Mouse (Mus musculus) Patski (cell line): ENCODE measurements around the gene Prkci. TPM values are rescaled to one million over a fixed set of nuclear protein-coding genes. Genes with fewer than 3 reads are reported as not detected.

Source experiments
- ATAC-seq: fragments of 100-300 bp; one replicate; pipeline ENCODE4 v1.8.0; 2021
- CTCF ChIA-PET: fragments of 350-600 bp; sonication (Branson Sonifier 250); formaldehyde crosslinking; loops from one replicate; lab custom pipeline; 2022; ENCODE audit warnings: inconsistent platforms; lab: Charles Lee
- POLR2A ChIA-PET: fragments of 350-600 bp; sonication (Branson Sonifier 250); formaldehyde crosslinking; loops from one replicate; lab custom pipeline; 2022; ENCODE audit warnings: antibody characterized with exemption, inconsistent platforms; lab: Charles Lee
- DNase-seq: peaks from one replicate; pipeline ENCODE4 v3.0.0-alpha.2; 2011; ENCODE audit warnings: low read depth, low spot score
- H3K27me3 ChIP-seq: fragments of 371-371 bp; one replicate; pipeline ENCODE4 v1.5.1; 2021
- CTCF ChIP-seq: fragments of 100-300 bp; IDR thresholded peaks from one replicate; pipeline ENCODE4 v1.5.1; 2021
- in situ Hi-C: fragments of 300-500 bp; cut with MboI; formaldehyde crosslinking; loops from 3 replicates; pipeline ENCODE4 v1.11.1; 2018; ENCODE audit warnings: low pct_unique_long_range_greater_than_20kb, mixed read lengths
- polyA plus RNA-seq: library from polyadenylated mRNA; unstranded; gene quantifications from one replicate; pipeline ENCODE4 v1.2.3, GENCODE M21; 2021

Prkci gene
- polyA plus RNA-seq, 1 experiment from 2014 or later, result 150 TPM

DNA sequence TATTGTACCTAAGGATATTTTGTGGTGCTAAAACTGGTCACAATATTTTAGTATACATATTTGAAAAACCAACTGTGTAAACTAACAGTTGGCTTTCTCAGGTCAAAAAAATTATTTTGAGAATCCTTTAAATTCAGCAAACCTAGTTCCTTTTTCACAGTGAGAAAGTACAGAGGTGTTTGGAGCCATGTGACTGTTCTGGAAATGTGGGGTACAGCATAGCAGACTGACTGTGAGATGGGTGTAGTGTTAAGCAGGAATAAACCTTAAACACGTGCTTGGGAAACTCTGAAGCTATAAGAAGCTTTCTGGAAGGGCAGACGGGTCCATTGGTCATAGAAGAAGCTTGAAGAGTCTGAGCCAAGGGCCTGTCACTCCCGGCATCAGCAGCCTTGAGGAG is 38.1 kb downstream of the Prkci start:
- no peak for DNase-seq
- in situ Hi-C loops, result no loop called here
- H3K27me3 ChIP-seq, result no peaks in the 10 kb centered on the region
- no peak for TF ChIP-seq CTCF
- POLR2A ChIA-PET, result interaction anchor here (0.7 kb wide), 1 partner anchor 9 kb away, joined by 3 read pairs; no protein-coding TSS in a partner anchor
- CTCF ChIA-PET, result interaction anchor here (1.2 to 2.3 kb wide), 4 partner anchors 9 to 66 kb away, joined by 4 to 10 read pairs (median 5); no protein-coding TSS in a partner anchor
- no peak for ATAC-seq

DNA sequence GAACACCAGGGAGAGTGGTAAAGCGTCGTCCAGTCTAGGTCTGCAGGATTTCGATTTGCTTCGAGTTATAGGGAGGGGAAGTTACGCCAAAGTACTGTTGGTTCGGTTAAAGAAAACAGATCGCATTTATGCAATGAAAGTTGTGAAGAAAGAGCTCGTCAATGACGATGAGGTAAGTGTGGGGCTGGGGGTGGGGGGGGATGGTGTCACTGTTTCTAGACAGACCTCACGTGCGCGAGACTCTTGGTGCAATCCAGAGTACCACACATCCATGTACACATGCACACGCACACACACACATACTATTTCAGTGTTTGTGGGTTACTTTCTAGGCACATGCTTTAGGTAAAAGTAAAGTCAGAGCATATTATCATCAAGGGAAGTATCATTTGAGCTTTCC is 42.3 kb downstream of the Prkci start:
- POLR2A ChIA-PET, result no interaction called here
- no peaks in the 10 kb centered on the region for H3K27me3 ChIP-seq
- in situ Hi-C loops, result no loop called here
- ATAC-seq (no peak), DNase-seq (no peak)
- TF ChIP-seq CTCF, result no peak
- CTCF ChIA-PET, result interaction anchor here (0.8 to 0.9 kb wide), 2 partner anchors 13 to 39 kb away, joined by 4 to 5 read pairs; no protein-coding TSS in a partner anchor

DNA sequence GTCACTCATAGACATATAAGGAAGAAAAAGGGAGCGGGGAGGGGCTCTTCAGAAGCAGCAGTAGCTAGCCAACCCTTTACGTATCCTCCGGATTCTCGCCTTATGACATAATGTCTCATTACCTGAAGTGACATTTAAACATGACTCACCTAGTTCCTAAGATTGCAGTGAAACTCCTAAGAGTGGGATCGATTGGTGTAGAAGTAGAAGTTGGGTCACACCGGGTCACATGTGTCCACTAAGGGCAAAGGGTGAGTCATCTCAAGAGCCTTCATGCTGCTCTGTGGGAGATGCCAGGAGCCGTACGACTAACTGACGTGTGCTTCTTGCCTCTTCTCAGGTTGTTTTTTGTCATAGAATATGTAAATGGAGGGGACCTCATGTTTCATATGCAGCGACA is 43.1 kb downstream of the Prkci start:
- ATAC-seq (peak; percentile 66), DNase-seq (no peak)
- CTCF ChIA-PET, result interaction anchor here (0.9 to 2.5 kb wide), 2 partner anchors 11 to 40 kb away, joined by 4 to 7 read pairs; no protein-coding TSS in a partner anchor
- in situ Hi-C loops, result no loop called here
- TF ChIP-seq CTCF, result no peak
- POLR2A ChIA-PET, result interaction anchor here (2.1 kb wide), 1 partner anchor 39 kb away, joined by 5 read pairs; no protein-coding TSS in a partner anchor
- no peaks in the 10 kb centered on the region for H3K27me3 ChIP-seq

DNA sequence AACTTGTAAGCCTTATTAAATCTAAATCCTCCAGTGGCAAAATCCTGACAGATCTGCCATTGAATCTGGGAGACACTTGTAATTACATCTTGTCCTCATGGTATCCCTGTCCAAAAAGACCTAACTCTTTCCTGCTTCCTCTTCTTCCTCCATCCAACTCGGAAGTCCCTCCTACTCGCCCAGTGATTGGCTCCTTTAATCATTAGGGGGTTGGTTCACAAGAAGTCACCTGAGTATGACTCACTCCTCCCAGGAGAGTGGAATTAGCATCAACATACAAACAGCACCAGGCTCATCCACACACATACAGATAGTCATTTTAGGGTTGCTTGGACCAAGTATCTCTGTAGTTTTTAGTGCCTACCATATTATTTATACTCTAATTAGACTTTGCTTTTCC is 47.4 kb downstream of the Prkci start:
- ChIA-PET POLR2A (no interaction called here), CTCF (interaction anchor here (1.2 to 2.2 kb wide), 2 partner anchors 9 to 13 kb away, joined by 3 to 7 read pairs; no protein-coding TSS in a partner anchor)
- in situ Hi-C loops, result no loop called here
- TF ChIP-seq CTCF, result no peak
- no peaks in the 10 kb centered on the region for H3K27me3 ChIP-seq
- DNase-seq (no peak), ATAC-seq (no peak)

DNA sequence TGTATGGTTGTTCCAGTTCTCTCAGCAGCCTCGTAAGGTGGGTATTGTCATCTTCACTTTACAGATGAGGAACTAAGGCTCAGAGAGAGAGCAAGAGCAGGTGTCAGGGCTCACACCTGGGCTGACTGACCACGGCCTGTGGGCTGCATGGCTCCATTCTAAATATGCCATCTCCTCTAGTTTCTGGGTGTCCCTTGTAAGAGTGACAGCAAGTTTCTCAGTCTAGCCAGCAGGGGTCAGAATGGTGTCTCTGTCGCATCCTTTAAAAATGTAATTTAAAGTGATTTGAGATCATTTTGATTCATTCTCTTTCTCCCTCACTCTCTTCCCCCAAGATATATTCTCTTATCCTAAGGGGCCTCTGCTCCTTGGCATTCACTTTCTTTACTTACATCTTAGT is 51.7 kb downstream of the Prkci start:
- ChIA-PET POLR2A (interaction anchor here (1.3 kb wide), 1 partner anchor 47 kb away, joined by 3 read pairs; no protein-coding TSS in a partner anchor), CTCF (interaction anchor here (1.0 to 3.6 kb wide), 8 partner anchors 9 to 91 kb away, joined by 3 to 16 read pairs (median 3); no protein-coding TSS in a partner anchor)
- peak; percentile 62 for TF ChIP-seq CTCF
- no peaks in the 10 kb centered on the region for H3K27me3 ChIP-seq
- in situ Hi-C loops, result no loop called here
- ATAC-seq (no peak), DNase-seq (no peak)

DNA sequence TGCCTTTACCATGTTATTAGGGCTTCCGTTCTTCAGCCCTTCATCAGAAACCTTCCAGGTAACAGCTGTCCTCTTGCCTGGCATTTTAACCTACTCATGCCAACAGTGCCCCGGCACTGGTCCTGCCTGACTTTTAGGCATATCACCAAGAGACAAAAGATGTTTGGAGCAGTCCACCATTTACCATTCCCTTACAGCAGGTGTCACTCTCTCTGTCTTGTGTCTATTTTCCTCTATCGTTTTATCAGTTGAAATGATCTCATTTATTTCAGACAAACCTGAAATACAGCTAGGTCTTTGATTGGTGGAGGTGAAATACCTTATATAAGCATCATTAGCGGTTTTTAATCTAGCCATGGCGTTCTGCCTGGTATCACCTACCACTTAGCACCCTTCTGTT is 53.5 kb downstream of the Prkci start:
- in situ Hi-C loops, result no loop called here
- TF ChIP-seq CTCF, result peak; percentile 16
- CTCF ChIA-PET, result interaction anchor here (0.8 to 4.2 kb wide), 8 partner anchors 9 to 90 kb away, joined by 3 to 16 read pairs (median 4); no protein-coding TSS in a partner anchor
- ATAC-seq (no peak), DNase-seq (no peak)
- POLR2A ChIA-PET, result no interaction called here
- no peaks in the 10 kb centered on the region for H3K27me3 ChIP-seq

DNA sequence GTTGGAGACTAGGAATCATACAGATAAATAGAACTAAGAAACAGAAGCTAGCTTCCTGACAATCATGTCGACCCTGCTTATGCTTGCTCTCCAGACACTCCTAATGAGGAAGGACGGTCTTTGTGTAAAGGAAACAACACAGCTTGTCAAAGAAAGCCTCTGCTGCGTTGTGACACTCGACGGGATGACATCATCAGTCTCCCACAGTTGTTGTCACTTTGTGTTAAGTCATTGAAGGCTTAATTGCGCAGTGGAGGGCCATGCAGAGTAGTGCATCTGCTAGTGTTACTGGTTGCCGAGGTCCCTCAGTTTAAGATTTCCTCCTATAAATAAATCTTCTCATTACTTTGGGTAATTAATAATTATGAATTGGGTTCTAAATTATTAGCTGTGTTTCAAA is 54.8 kb downstream of the Prkci start:
- ATAC-seq (no peak), DNase-seq (no peak)
- POLR2A ChIA-PET, result no interaction called here
- in situ Hi-C loops, result loop anchor here (10.0 kb wide), 1 partner anchor 204 kb away; no protein-coding TSS in a partner anchor
- CTCF ChIA-PET, result interaction anchor here (0.7 to 4.2 kb wide), 7 partner anchors 11 to 354 kb away, joined by 3 to 16 read pairs (median 6); no protein-coding TSS in a partner anchor
- TF ChIP-seq CTCF, result no peak
- H3K27me3 ChIP-seq, result no peaks in the 10 kb centered on the region

DNA sequence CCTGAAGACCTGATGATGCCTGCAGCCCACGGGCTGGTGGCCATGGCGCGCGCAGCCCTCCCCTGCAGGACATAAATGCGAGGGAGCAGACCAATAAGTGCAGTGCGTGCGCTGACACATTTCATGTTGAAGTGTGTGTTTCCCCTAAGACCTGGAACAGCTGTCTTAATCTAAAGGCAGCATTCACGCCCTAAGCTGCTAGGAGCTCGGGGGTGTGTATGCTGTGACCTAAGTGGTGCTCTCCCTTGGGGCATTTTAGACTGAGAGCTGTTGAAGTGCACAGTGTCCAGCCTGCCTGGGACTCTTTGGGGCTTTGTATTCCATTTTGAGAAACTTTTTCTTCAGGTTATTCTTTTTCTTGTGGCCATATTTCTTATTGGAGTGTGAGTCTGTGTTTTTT is 56.2 kb downstream of the Prkci start:
- POLR2A ChIA-PET, result no interaction called here

DNA sequence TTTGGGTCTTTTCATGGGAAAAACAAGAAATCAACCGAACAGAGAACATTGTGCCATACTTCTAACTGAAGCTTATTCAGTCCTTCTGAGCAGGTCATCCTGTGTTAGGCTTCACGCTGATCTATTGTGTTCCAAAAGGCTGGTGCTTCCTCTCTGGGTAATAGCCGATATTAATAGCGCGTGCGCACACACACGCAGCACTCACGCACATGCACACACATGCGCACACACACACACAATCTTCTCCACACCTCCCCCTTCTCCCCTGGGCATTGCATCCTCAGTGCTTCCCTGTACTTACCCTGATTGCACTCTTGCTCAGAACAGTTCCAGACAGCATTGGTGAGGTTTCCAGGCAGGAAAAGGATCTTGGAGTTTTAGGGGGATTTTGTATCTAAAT is 57.6 kb downstream of the Prkci start:
- CTCF ChIA-PET, result interaction anchor here (0.6 to 2.7 kb wide), 9 partner anchors 32 to 357 kb away, joined by 3 to 14 read pairs (median 3); no protein-coding TSS in a partner anchor
- POLR2A ChIA-PET, result interaction anchor here (1.2 kb wide), 1 partner anchor 29 kb away, joined by 3 read pairs; no protein-coding TSS in a partner anchor
- in situ Hi-C loops, result loop anchor here (10.0 kb wide), 1 partner anchor 202 kb away; no protein-coding TSS in a partner anchor
- DNase-seq (no peak), ATAC-seq (no peak)
- H3K27me3 ChIP-seq, result no peaks in the 10 kb centered on the region
- no peak for TF ChIP-seq CTCF

More for the DNA sequence above, 56.2 kb downstream of the Prkci start:
- DNase-seq (no peak), ATAC-seq (no peak)
- no peaks in the 10 kb centered on the region for H3K27me3 ChIP-seq
- in situ Hi-C loops, result loop anchor here (10.0 kb wide), 1 partner anchor 203 kb away; no protein-coding TSS in a partner anchor
- CTCF ChIA-PET, result interaction anchor here (1.0 to 4.2 kb wide), 6 partner anchors 8 to 87 kb away, joined by 3 to 16 read pairs (median 4); no protein-coding TSS in a partner anchor
- no peak for TF ChIP-seq CTCF

DNA sequence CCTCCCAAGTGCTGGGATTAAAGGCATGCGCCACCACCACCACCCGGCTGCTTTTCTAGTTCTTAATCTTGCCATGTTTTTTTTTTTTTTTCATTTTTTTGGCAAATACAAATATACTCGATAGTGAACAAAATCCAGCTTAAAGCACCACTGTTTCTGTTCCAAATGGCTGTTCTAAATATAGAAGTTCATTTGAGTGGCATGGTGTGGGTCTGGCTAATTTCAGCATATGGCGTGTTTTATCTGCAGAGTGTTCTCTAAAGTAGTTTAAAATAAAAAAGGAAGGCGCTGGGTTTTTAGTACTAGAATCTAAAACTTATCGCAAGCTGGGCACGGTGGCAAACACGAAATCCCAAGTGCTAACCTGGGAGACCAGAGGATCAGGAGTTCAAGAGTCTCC is 59.3 kb downstream of the Prkci start:
- POLR2A ChIA-PET, result interaction anchor here (0.6 to 1.1 kb wide), 2 partner anchors 74 to 116 kb away, joined by 3 to 10 read pairs; no protein-coding TSS in a partner anchor
- ATAC-seq (no peak), DNase-seq (no peak)
- no peaks in the 10 kb centered on the region for H3K27me3 ChIP-seq
- CTCF ChIA-PET, result interaction anchor here (1.3 to 2.7 kb wide), 9 partner anchors 8 to 359 kb away, joined by 3 to 14 read pairs (median 5); no protein-coding TSS in a partner anchor
- TF ChIP-seq CTCF, result no peak
- in situ Hi-C loops, result loop anchor here (5.0 to 10.0 kb wide), 5 partner anchors 37 to 547 kb away; partner anchors contain the start of gene Actrt3
